Mouse (Mus musculus) E14TG2a.4 (cell line): ENCODE results near the gene Slc25a47.

Experiments used
- H3K27me3 ChIP-seq: 2 replicates; pipeline ENCODE4 v1.6.1; 2014; ENCODE audit warnings: low read length, control low read depth; ENCODE audit not compliant: insufficient read depth
- H3K36me3 ChIP-seq: 2 replicates; pipeline ENCODE4 v1.6.1; 2014; ENCODE audit warnings: low read length, control low read depth; ENCODE audit not compliant: insufficient read depth
- H3K4me1 ChIP-seq: replicated peaks from 2 replicates; pipeline ENCODE4 v1.6.1; 2014; ENCODE audit warnings: low read depth, low read length, control low read depth
- H3K4me3 ChIP-seq: replicated peaks from 2 replicates; pipeline ENCODE4 v1.5.1; 2014; ENCODE audit warnings: mild to moderate bottlenecking, low read length
- H3K9me3 ChIP-seq: 2 replicates; pipeline ENCODE4 v1.6.1; 2014; ENCODE audit warnings: low read length, control low read depth
- CTCF ChIP-seq: conservative IDR thresholded peaks from 2 replicates; pipeline ENCODE4 v1.5.1; 2014; ENCODE audit warnings: low read length
- NANOG ChIP-seq: IDR thresholded peaks from 2 replicates; pipeline ENCODE4 v1.6.1; 2014; ENCODE audit warnings: borderline replicate concordance, low read length, mixed read lengths
- POU5F1 ChIP-seq: IDR thresholded peaks from 2 replicates; pipeline ENCODE4 v1.6.1; 2014; ENCODE audit warnings: low read length, borderline replicate concordance

Gene Slc25a47

GRCm38 (mm10) chr12:108865007-108865494 lies 29.2 kb downstream of the Slc25a47 start:
- Histone ChIP-seq H3K36me3 (peaks cover 100% of the 10 kb centered on the region), H3K4me3 (no peak overlapping the region), H3K4me1 (peaks cover 2% of the 10 kb centered on the region; the same call in 1 of the 2 replicates), H3K9me3 (no peaks in the 10 kb centered on the region), H3K27me3 (no peaks in the 10 kb centered on the region)
- TF ChIP-seq POU5F1 = no peak
- no peak for TF ChIP-seq NANOG
- no peak for TF ChIP-seq CTCF

GRCm38 (mm10) chr12:108869575-108869974 lies 33.7 kb downstream of the Slc25a47 start:
- Histone ChIP-seq H3K4me3 (no peak overlapping the region), H3K27me3 (no peaks in the 10 kb centered on the region), H3K36me3 (peaks cover 95% of the 10 kb centered on the region), H3K9me3 (no peaks in the 10 kb centered on the region), H3K4me1 (no peaks in the 10 kb centered on the region)
- TF ChIP-seq CTCF (peak; percentile 27), POU5F1 (no peak), NANOG (no peak)

GRCm38 (mm10) chr12:108873122-108873521 lies 37.3 kb downstream of the Slc25a47 start:
- TF ChIP-seq CTCF (no peak), POU5F1 (no peak), NANOG (no peak)
- H3K4me1 ChIP-seq = no peaks in the 10 kb centered on the region
- H3K27me3 ChIP-seq = no peaks in the 10 kb centered on the region
- peaks cover 94% of the 10 kb centered on the region for H3K36me3 ChIP-seq
- no peak overlapping the region for H3K4me3 ChIP-seq
- no peaks in the 10 kb centered on the region for H3K9me3 ChIP-seq

- Histone ChIP-seq H3K9me3 (no peaks in the 10 kb centered on the region), H3K36me3 (peaks cover 97% of the 10 kb centered on the region), H3K4me1 (no peaks in the 10 kb centered on the region), H3K27me3 (no peaks in the 10 kb centered on the region), H3K4me3 (no peak overlapping the region)
- no peak for TF ChIP-seq CTCF
- TF ChIP-seq POU5F1 = no peak
- no peak for TF ChIP-seq NANOG
Measured at GRCm38 (mm10) chr12:108879138-108879537, 43.3 kb downstream of the Slc25a47 start.

- Histone ChIP-seq H3K27me3 (no peaks in the 10 kb centered on the region), H3K4me1 (peaks cover 3% of the 10 kb centered on the region; the same call in 1 of the 2 replicates), H3K4me3 (no peak overlapping the region), H3K36me3 (peaks cover 97% of the 10 kb centered on the region), H3K9me3 (no peaks in the 10 kb centered on the region)
- no peak for TF ChIP-seq CTCF
- TF ChIP-seq NANOG = no peak
- TF ChIP-seq POU5F1 = no peak
Measured at GRCm38 (mm10) chr12:108880606-108881005, 44.8 kb downstream of the Slc25a47 start.

GRCm38 (mm10) chr12:108881192-108881591 lies 45.3 kb downstream of the Slc25a47 start:
- TF ChIP-seq POU5F1 = no peak

GRCm38 (mm10) chr12:108882776-108883175 lies 46.9 kb downstream of the Slc25a47 start:
- H3K4me3 ChIP-seq = no peak overlapping the region
- no peaks in the 10 kb centered on the region for H3K9me3 ChIP-seq
- no peak for TF ChIP-seq NANOG
- no peak for TF ChIP-seq CTCF
- TF ChIP-seq POU5F1 = no peak
- peaks cover 99% of the 10 kb centered on the region for H3K36me3 ChIP-seq
- no peaks in the 10 kb centered on the region for H3K27me3 ChIP-seq
- peaks cover 10% of the 10 kb centered on the region; the same call in 1 of the 2 replicates for H3K4me1 ChIP-seq

More at GRCm38 (mm10) chr12:108881192-108881591, 45.3 kb downstream of the Slc25a47 start:
- no peaks in the 10 kb centered on the region for H3K9me3 ChIP-seq
- no peaks in the 10 kb centered on the region for H3K27me3 ChIP-seq
- no peak overlapping the region for H3K4me3 ChIP-seq
- H3K4me1 ChIP-seq = peaks cover 8% of the 10 kb centered on the region; the same call in 1 of the 2 replicates
- peaks cover 97% of the 10 kb centered on the region for H3K36me3 ChIP-seq

GRCm38 (mm10) chr12:108885906-108886305 lies 50.1 kb downstream of the Slc25a47 start:
- Histone ChIP-seq H3K36me3 (peaks cover 99% of the 10 kb centered on the region), H3K9me3 (no peaks in the 10 kb centered on the region), H3K4me3 (no peak overlapping the region), H3K27me3 (no peaks in the 10 kb centered on the region), H3K4me1 (peaks cover 10% of the 10 kb centered on the region; the same call in 1 of the 2 replicates)
- TF ChIP-seq NANOG (no peak), CTCF (no peak), POU5F1 (no peak)

- Histone ChIP-seq H3K4me1 (peaks cover 11% of the 10 kb centered on the region; the same call in 1 of the 2 replicates), H3K36me3 (peaks cover 95% of the 10 kb centered on the region), H3K4me3 (no peak overlapping the region), H3K27me3 (no peaks in the 10 kb centered on the region), H3K9me3 (no peaks in the 10 kb centered on the region)
- TF ChIP-seq CTCF (no peak), NANOG (no peak), POU5F1 (no peak)
Measured at GRCm38 (mm10) chr12:108887077-108887476, 51.2 kb downstream of the Slc25a47 start.
